26 mouse cellular contexts compared by ENCODE assay signal in genomic region chr4:104888499-104889262, GRCm38 (mm10). TPM values are rescaled to one million over a fixed set of nuclear protein-coding genes. Genes with fewer than 3 reads are reported as not detected.
DNase-seq lines count a peak whose midpoint lies in the region; ATAC-seq and TF ChIP-seq lines count a peak whose summit lies in the region.
"Had no signal": no experiment of that assay in that cellular context is flagged by ENCODE, and none has a peak within 500 bp of the region (broad histone marks: within the 10 kb centered on the region; RNA-seq: fewer than 3 reads in every experiment).

No protein-coding gene starts in this region.

- H3K4me2 ChIP-seq in hindbrain, postnatal 0 days (ENCODE audit: low read depth, low read length): no peak overlapping the region
- H3K4me2 ChIP-seq in lung, embryonic 14.5 days: no peak overlapping the region
- no peak overlapping the region for H3K4me2 ChIP-seq in forebrain, postnatal 0 days (ENCODE audit: low read depth)
- H3K4me2 ChIP-seq: heart, embryonic 13.5 days; intestine, embryonic 15.5 days; liver, embryonic 11.5 days had no signal

- peak overlapping the region; percentile 35; the same call in 1 of the 2 replicates for H3K27ac ChIP-seq in hindbrain, embryonic 10.5 days
- no peak overlapping the region for H3K27ac ChIP-seq in hindbrain, postnatal 0 days
- no peak overlapping the region; the same call in 1 of the 2 replicates for H3K27ac ChIP-seq in lung, embryonic 14.5 days (ENCODE audit: low read depth)
- no peak overlapping the region for H3K27ac ChIP-seq in forebrain, postnatal 0 days (ENCODE audit: low read depth, low read length)
- H3K27ac ChIP-seq: heart, embryonic 13.5 days; intestine, embryonic 15.5 days had no signal

- peaks cover 46% of the 10 kb centered on the region for H3K4me1 ChIP-seq in hindbrain, embryonic 10.5 days (replicated peaks)
- peaks cover 8% of the 10 kb centered on the region; the same call in 1 of the 2 replicates for H3K4me1 ChIP-seq in hindbrain, postnatal 0 days (ENCODE audit: insufficient read depth, low read length)
- peaks cover 10% of the 10 kb centered on the region for H3K4me1 ChIP-seq in lung, embryonic 14.5 days (ENCODE audit: insufficient read depth)
- no peaks in the 10 kb centered on the region for H3K4me1 ChIP-seq in lung, adult 2 months (ENCODE audit: control insufficient read depth, insufficient read depth, low read length)
- H3K4me1 ChIP-seq in forebrain, postnatal 0 days (ENCODE audit: insufficient read depth): 0 out of 2 replicates have a peak, but pooled peaks cover 10% of the 10 kb centered on the region
- H3K4me1 ChIP-seq: intestine, embryonic 15.5 days had no signal

- no peak for DNase-seq in hindbrain, embryonic 10.5 days (ENCODE audit: low spot score)
- no peak for DNase-seq in hindbrain, postnatal 0 days (ENCODE audit: low spot score)
- DNase-seq in lung, embryonic 14.5 days: peak; percentile 88
- no peak for DNase-seq in lung, adult 2 months
- peak; percentile 81 for DNase-seq in Patski (ENCODE audit: low read depth, low spot score)
- peak; percentile 43 for DNase-seq in lung, postnatal 36 days
- DNase-seq in forebrain, postnatal 0 days: no peak
- no peak for DNase-seq in testis, postnatal 10 days (ENCODE audit: low spot score)
- DNase-seq: adrenal gland, adult 8-10 months; cerebellum, adult 11-12 months; cerebellum, postnatal 36 days; heart, postnatal 4 days; layer of hippocampus, postnatal 36 days; spleen, adult 18-20 months; thymus, adult 2 months had no signal

- CTCF ChIA-PET in Patski (lab: Charles Lee): no interaction called here

- ATAC-seq in hindbrain, postnatal 0 days: no peak
- peak; percentile 83; the same call in 1 of the 2 replicates for ATAC-seq in lung, embryonic 14.5 days (ENCODE audit: insufficient read depth)
- peak; percentile 95 for ATAC-seq in Patski
- no peak for ATAC-seq in forebrain, postnatal 0 days
- ATAC-seq: forebrain, embryonic 16.5 days; intestine, embryonic 15.5 days had no signal

- peaks cover 3% of the 10 kb centered on the region; the same call in 1 of the 2 replicates for H3K27me3 ChIP-seq in hindbrain, embryonic 10.5 days (ENCODE audit: insufficient read depth, poor library complexity, severe bottlenecking)
- no peaks in the 10 kb centered on the region for H3K27me3 ChIP-seq in hindbrain, postnatal 0 days (ENCODE audit: insufficient read depth, low read length)
- H3K27me3 ChIP-seq in lung, embryonic 14.5 days (ENCODE audit: insufficient read depth, low read length): no peaks in the 10 kb centered on the region
- H3K27me3 ChIP-seq in Patski: no peaks in the 10 kb centered on the region
- H3K27me3 ChIP-seq in forebrain, postnatal 0 days (ENCODE audit: insufficient read depth, low read length): no peaks in the 10 kb centered on the region
- H3K27me3 ChIP-seq: CH12.LX; intestine, embryonic 15.5 days had no signal

- H3K9ac ChIP-seq in hindbrain, postnatal 0 days (replicated peaks; ENCODE audit: low read length): no peak overlapping the region
- H3K9ac ChIP-seq in lung, embryonic 14.5 days: no peak overlapping the region
- H3K9ac ChIP-seq in forebrain, postnatal 0 days: no peak overlapping the region
- H3K9ac ChIP-seq: heart, embryonic 13.5 days; intestine, embryonic 15.5 days had no signal

- POLR2A ChIA-PET in Patski (lab: Charles Lee): no interaction called here

- no peak overlapping the region for H3K4me3 ChIP-seq in hindbrain, embryonic 10.5 days
- no peak overlapping the region for H3K4me3 ChIP-seq in hindbrain, postnatal 0 days (ENCODE audit: low read length)
- no peak overlapping the region for H3K4me3 ChIP-seq in lung, embryonic 14.5 days (ENCODE audit: low read depth, low read length)
- H3K4me3 ChIP-seq in lung, adult 2 months (replicated peaks; ENCODE audit: extremely low read depth, low read depth, low read length): no peak overlapping the region
- H3K4me3 ChIP-seq in forebrain, postnatal 0 days (ENCODE audit: low read depth, low read length): no peak overlapping the region
- H3K4me3 ChIP-seq: heart, embryonic 13.5 days; intestine, embryonic 15.5 days had no signal

- TF ChIP-seq POLR2A in lung, adult 2 months (IDR thresholded peaks at IDR 0.05; ENCODE audit: borderline replicate concordance, extremely low read depth, low read depth, low read length): no peak

- TF ChIP-seq CTCF in hindbrain, postnatal 0 days (IDR thresholded peaks at IDR 0.05; ENCODE audit: low read depth): no peak
- TF ChIP-seq CTCF in lung, embryonic 14.5 days (IDR thresholded peaks at IDR 0.05; ENCODE audit: low read depth): no peak
- no peak for TF ChIP-seq CTCF in lung, adult 2 months (IDR thresholded peaks at IDR 0.05; ENCODE audit: insufficient read depth, low read length)
- no peak for TF ChIP-seq CTCF in Patski (IDR thresholded peaks at IDR 0.05)
- no peak for TF ChIP-seq CTCF in forebrain, postnatal 0 days (IDR thresholded peaks at IDR 0.05; ENCODE audit: low read depth)

- no peaks in the 10 kb centered on the region for H3K9me3 ChIP-seq in hindbrain, embryonic 10.5 days
- H3K9me3 ChIP-seq in hindbrain, postnatal 0 days (ENCODE audit: low read length): no peaks in the 10 kb centered on the region
- H3K9me3 ChIP-seq in lung, embryonic 14.5 days (ENCODE audit: low read depth, low read length): no peaks in the 10 kb centered on the region
- H3K9me3 ChIP-seq in forebrain, postnatal 0 days (ENCODE audit: low read length): no peaks in the 10 kb centered on the region
- H3K9me3 ChIP-seq: heart, embryonic 13.5 days; intestine, embryonic 15.5 days had no signal

- no peaks in the 10 kb centered on the region for H3K36me3 ChIP-seq in hindbrain, embryonic 10.5 days
- no peaks in the 10 kb centered on the region for H3K36me3 ChIP-seq in hindbrain, postnatal 0 days (ENCODE audit: insufficient read depth, low read length)
- no peaks in the 10 kb centered on the region for H3K36me3 ChIP-seq in lung, embryonic 14.5 days (ENCODE audit: insufficient read depth)
- H3K36me3 ChIP-seq in forebrain, postnatal 0 days (ENCODE audit: insufficient read depth): no peaks in the 10 kb centered on the region
- H3K36me3 ChIP-seq: heart, embryonic 13.5 days; intestine, embryonic 15.5 days had no signal

- in situ Hi-C loops in Patski (cut with MboI; ENCODE audit: low pct_unique_long_range_greater_than_20kb): loop anchor here (25.0 kb wide), 2 partner anchors 676 to 1576 kb away; partner anchors contain the start of gene Oma1

- 80% methylated on average over 9 of the region's 9 CpGs for WGBS in hindbrain, embryonic 10.5 days
- 76% methylated on average over 9 of the region's 9 CpGs for WGBS in hindbrain, postnatal 0 days
- 56% methylated on average over 9 of the region's 9 CpGs for WGBS in lung, embryonic 14.5 days
- WGBS in lung, adult 2 months: 63% methylated on average over 9 of the region's 9 CpGs
- 73% methylated on average over 9 of the region's 9 CpGs for WGBS in forebrain, postnatal 0 days

RNA-seq across cellular contexts. Expression of gene C8a, which starts 12.5 kb away (rescaled TPM):
- not detected in 2 replicates for polyA plus RNA-seq in hindbrain, embryonic 10.5 days (2016; fragmentation: Nextera tagmentation; extraction: Ambion mirVana)
- not detected in 2 replicates for total RNA-seq in hindbrain, postnatal 0 days (2014; rRNA removed)
- polyA plus RNA-seq in hindbrain, postnatal 0 days (2015; fragmentation: Nextera tagmentation; extraction: Ambion mirVana): 0.04 TPM in 1 of 2 replicates, not detected in the other
- polyA plus RNA-seq in lung, embryonic 14.5 days (2014; fragmentation: Nextera tagmentation; extraction: Ambion mirVana): not detected in 2 replicates
- not detected in 2 replicates for polyA plus RNA-seq in lung, adult 2 months (2012; rRNA removed)
- not detected for polyA plus RNA-seq in Patski (2021)
- total RNA-seq in forebrain, postnatal 0 days (2014; rRNA removed): not detected in 2 replicates
- polyA plus RNA-seq in forebrain, postnatal 0 days (2015; fragmentation: Nextera tagmentation; extraction: Ambion mirVana): not detected in 2 replicates
- total RNA-seq: heart, postnatal 4 days; layer of hippocampus, postnatal 36 days; left cerebral cortex, postnatal 25 days had no signal
- polyA plus RNA-seq: forebrain, embryonic 16.5 days; heart, embryonic 13.5 days; stomach, embryonic 14.5 days; thymus, adult 2 months; urinary bladder, adult 2 months had no signal

RNA-seq across cellular contexts. Expression of gene Fyb2, which starts 24.6 kb away (rescaled TPM):
- 0.05 TPM in 1 of 2 replicates, not detected in the other for polyA plus RNA-seq in hindbrain, embryonic 10.5 days (2016; fragmentation: Nextera tagmentation; extraction: Ambion mirVana)
- 0.05 TPM in 1 of 2 replicates, not detected in the other for total RNA-seq in hindbrain, postnatal 0 days (2014; rRNA removed)
- polyA plus RNA-seq in hindbrain, postnatal 0 days (2015; fragmentation: Nextera tagmentation; extraction: Ambion mirVana): 0.16 and 0.21 TPM in 2 replicates
- polyA plus RNA-seq in lung, embryonic 14.5 days (2014; fragmentation: Nextera tagmentation; extraction: Ambion mirVana): not detected in 2 replicates
- polyA plus RNA-seq in lung, adult 2 months (2012; rRNA removed): 0.04 TPM in 1 of 2 replicates, not detected in the other
- polyA plus RNA-seq in Patski (2021): 0.30 TPM
- total RNA-seq in forebrain, postnatal 0 days (2014; rRNA removed): 0.15 and 0.48 TPM in 2 replicates
- polyA plus RNA-seq in forebrain, postnatal 0 days (2015; fragmentation: Nextera tagmentation; extraction: Ambion mirVana): 0.28 and 0.31 TPM in 2 replicates
- total RNA-seq: heart, postnatal 4 days had no signal
- polyA plus RNA-seq: stomach, embryonic 14.5 days had no signal

RNA-seq across cellular contexts. Expression of gene Gm17662, which starts 31.6 kb away (rescaled TPM):
- polyA plus RNA-seq in hindbrain, embryonic 10.5 days (2016; fragmentation: Nextera tagmentation; extraction: Ambion mirVana): not detected in 2 replicates
- total RNA-seq in hindbrain, postnatal 0 days (2014; rRNA removed): not detected in 2 replicates
- polyA plus RNA-seq in hindbrain, postnatal 0 days (2015; fragmentation: Nextera tagmentation; extraction: Ambion mirVana): not detected in 2 replicates
- not detected in 2 replicates for polyA plus RNA-seq in lung, embryonic 14.5 days (2014; fragmentation: Nextera tagmentation; extraction: Ambion mirVana)
- not detected in 2 replicates for polyA plus RNA-seq in lung, adult 2 months (2012; rRNA removed)
- polyA plus RNA-seq in Patski (2021): not detected
- not detected in 2 replicates for total RNA-seq in forebrain, postnatal 0 days (2014; rRNA removed)
- polyA plus RNA-seq in forebrain, postnatal 0 days (2015; fragmentation: Nextera tagmentation; extraction: Ambion mirVana): not detected in 2 replicates
- total RNA-seq: adrenal gland, adult 8-10 months; CH12.LX; gastrocnemius, adult 18-20 months; heart, postnatal 4 days; layer of hippocampus, postnatal 36 days; left cerebral cortex, postnatal 25 days had no signal
- polyA plus RNA-seq: forebrain, embryonic 16.5 days; gonadal fat pad, adult 2 months; heart, embryonic 13.5 days; intestine, embryonic 15.5 days; large intestine, adult 2 months; liver, embryonic 11.5 days; stomach, embryonic 14.5 days; thymus, adult 2 months; urinary bladder, adult 2 months had no signal

Comparison
In these comparisons a context has a peak if more than half of its experiments do, and no peak if none do; other contexts are left out.
1. DNase-seq: peak in lung, embryonic 14.5 days (single experiment), Patski (single experiment) and lung, postnatal 36 days (single experiment); none in hindbrain, embryonic 10.5 days (single experiment), hindbrain, postnatal 0 days (single experiment), lung, adult 2 months (single experiment), forebrain, postnatal 0 days (single experiment) and testis, postnatal 10 days (single experiment).
2. ATAC-seq: peak in lung, embryonic 14.5 days (single experiment) and Patski (single experiment); none in hindbrain, postnatal 0 days (single experiment) and forebrain, postnatal 0 days (single experiment).